Mouse (Mus musculus) bone marrow macrophage, adult 2 months (primary cell): ENCODE data around the gene Ano1.

Source experiments
- CTCF ChIP-seq: IDR thresholded peaks from 2 replicates; pipeline ENCODE4 v1.5.1; 2012; ENCODE audit warnings: low read depth, mild to moderate bottlenecking, low read length, moderate library complexity
- POLR2A ChIP-seq: IDR thresholded peaks from 2 replicates; pipeline ENCODE4 v1.6.1; 2012; ENCODE audit warnings: mild to moderate bottlenecking, low read depth, low read length, borderline replicate concordance

- TF ChIP-seq CTCF (no peak), POLR2A (no peak)
Measured at GRCm38 (mm10) chr7:144609568-144609967, 142.2 kb downstream of the Ano1 start.
